Mouse (Mus musculus) forebrain, embryonic 10.5 days (tissue): ENCODE data around the gene Ccdc171. TPM values are rescaled to one million over a fixed set of nuclear protein-coding genes. Genes with fewer than 3 reads are reported as not detected.

Experiments
- DNase-seq: peaks from one replicate; pipeline ENCODE4 v3.0.0-alpha.2; 2017; ENCODE audit warnings: low spot score; ENCODE audit errors: extremely low spot score
- H3K27ac ChIP-seq: fragments of 300-500 bp; sonication (generic); 2 replicates; pipeline ENCODE4 v1.5.1; 2016; ENCODE audit warnings: mild to moderate bottlenecking
- H3K27me3 ChIP-seq: fragments of 300-500 bp; sonication (generic); 2 replicates; pipeline ENCODE4 v1.6.1; 2016; ENCODE audit warnings: mild to moderate bottlenecking; ENCODE audit not compliant: poor library complexity, severe bottlenecking
- H3K36me3 ChIP-seq: fragments of 300-500 bp; sonication (generic); replicated peaks from 2 replicates; pipeline ENCODE4 v1.6.1; 2016; ENCODE audit warnings: mild to moderate bottlenecking, moderate library complexity
- H3K4me1 ChIP-seq: fragments of 300-500 bp; sonication (generic); 2 replicates; pipeline ENCODE4 v1.6.1; 2016
- H3K4me3 ChIP-seq: fragments of 300-500 bp; sonication (generic); 2 replicates; pipeline ENCODE4 v1.5.1; 2016; ENCODE audit warnings: mild to moderate bottlenecking, moderate library complexity
- H3K9me3 ChIP-seq: fragments of 300-500 bp; sonication (generic); 2 replicates; pipeline ENCODE4 v1.6.1; 2016; ENCODE audit warnings: mild to moderate bottlenecking, moderate library complexity
- WGBS: fragments of 180-500 bp; shearing (Covaris S2); methylation state at CpG from one replicate; pipeline ENCODE4 v1.1.7; 2016; 5-methylcytosine and 5-hydroxymethylcytosine counted together
- polyA plus RNA-seq: library from polyadenylated mRNA; unstranded; fragments of >200 nt; fragmentation: Nextera tagmentation; extraction: Ambion mirVana; gene quantifications from 2 replicates; pipeline ENCODE4 v1.2.1, GENCODE M21; 2016

Ccdc171 gene
- polyA plus RNA-seq, 1 experiment from 2014 or later = 7.3 TPM

DNA sequence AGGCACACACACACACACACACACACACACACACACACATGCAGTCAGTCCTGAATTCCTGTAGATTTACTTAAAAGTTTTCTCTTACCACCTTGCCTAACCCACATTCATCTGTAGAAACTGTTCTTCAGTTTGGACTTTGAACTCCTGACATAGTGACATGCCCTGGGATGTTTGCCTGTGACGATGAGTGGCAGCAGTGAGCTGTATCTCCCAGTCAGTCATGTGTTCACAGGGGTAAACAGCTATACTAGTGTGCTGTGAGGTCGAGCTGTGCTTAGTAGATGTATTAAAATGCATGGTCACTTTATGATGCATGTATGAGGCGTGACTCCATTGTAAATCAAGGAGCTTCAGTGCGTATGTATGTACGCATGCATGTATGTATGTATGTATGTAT is 328.5 kb downstream of the Ccdc171 start:
- H3K36me3 ChIP-seq = no peaks in the 10 kb centered on the region
- 89% methylated on average over 5 of the region's 5 CpGs for WGBS
- DNase-seq = no peak

DNA sequence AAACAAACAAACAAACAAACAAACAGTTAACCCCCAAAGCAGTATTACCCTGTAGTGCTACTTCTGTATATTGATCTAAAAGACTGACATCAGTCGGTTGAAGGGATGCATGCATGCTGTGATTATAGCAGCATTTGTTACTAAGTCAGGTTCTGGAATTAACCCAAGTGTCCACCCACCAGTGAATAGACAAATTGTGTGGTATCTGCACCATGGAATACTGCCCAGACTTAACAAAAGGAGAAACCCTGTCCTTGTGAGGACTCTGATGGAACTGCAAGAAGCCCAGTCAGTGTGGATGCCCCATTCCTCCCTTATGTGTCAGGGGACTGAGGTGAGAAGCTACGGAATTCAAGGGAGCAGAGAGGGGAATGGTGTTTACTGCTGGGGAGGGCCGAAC is 336.4 kb downstream of the Ccdc171 start:
- Histone ChIP-seq H3K27me3 (no peaks in the 10 kb centered on the region), H3K9me3 (no peaks in the 10 kb centered on the region), H3K4me1 (no peaks in the 10 kb centered on the region), H3K27ac (no peak overlapping the region), H3K36me3 (no peaks in the 10 kb centered on the region), H3K4me3 (no peak overlapping the region)
- DNase-seq = no peak
- 81% methylated on average over 3 of the region's 3 CpGs for WGBS

More for the DNA sequence above, 328.5 kb downstream of the Ccdc171 start:
- Histone ChIP-seq H3K4me1 (no peaks in the 10 kb centered on the region), H3K9me3 (no peaks in the 10 kb centered on the region), H3K4me3 (no peak overlapping the region), H3K27ac (no peak overlapping the region), H3K27me3 (no peaks in the 10 kb centered on the region)

DNA sequence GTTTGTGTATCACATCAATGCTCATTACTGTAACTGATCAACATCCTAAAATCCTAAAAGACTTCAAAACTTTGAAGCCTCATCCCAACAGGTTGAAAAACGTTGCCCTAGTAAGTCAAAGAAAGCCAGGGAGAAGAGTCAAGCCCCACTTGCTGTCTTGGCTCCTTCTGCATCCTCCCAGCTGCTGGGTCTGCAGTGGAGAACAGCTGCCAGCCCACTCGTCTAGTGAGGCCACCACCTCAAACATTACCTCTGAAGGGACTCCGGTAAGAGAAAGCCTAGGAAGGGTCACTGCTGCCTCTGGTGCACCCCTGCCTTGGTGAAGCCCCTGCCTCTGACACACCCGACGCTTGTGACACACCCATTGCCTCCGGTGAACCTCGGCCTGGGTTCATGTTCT is 336.9 kb downstream of the Ccdc171 start:
- no peaks in the 10 kb centered on the region for H3K27me3 ChIP-seq
- H3K27ac ChIP-seq = no peak overlapping the region
- H3K4me3 ChIP-seq = no peak overlapping the region
- no peaks in the 10 kb centered on the region for H3K36me3 ChIP-seq
- H3K9me3 ChIP-seq = no peaks in the 10 kb centered on the region
- no peaks in the 10 kb centered on the region for H3K4me1 ChIP-seq
- DNase-seq = no peak
- WGBS = 86% methylated on average over 7 of the region's 7 CpGs

DNA sequence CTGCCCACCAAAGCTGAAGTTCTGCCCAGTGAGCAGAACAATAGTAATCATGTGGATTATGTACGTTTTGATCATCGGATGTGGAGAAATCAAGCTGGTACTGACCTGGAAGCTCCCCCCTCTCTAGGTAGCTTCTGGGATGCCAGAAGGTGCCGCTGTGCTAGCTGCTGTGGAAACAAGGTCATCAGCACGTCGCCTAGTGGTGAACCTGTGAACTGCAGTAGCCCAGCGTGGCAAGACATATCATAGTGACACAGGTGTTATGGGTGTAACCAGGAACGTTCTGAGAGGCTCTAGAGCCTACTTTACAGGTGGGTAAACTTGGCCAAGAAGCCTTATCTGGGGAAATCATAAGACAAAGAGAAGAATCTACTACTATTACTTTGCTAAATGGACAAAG is 351.3 kb downstream of the Ccdc171 start:
- no peaks in the 10 kb centered on the region for H3K9me3 ChIP-seq
- DNase-seq = no peak
- no peak overlapping the region for H3K4me3 ChIP-seq
- peaks cover 18% of the 10 kb centered on the region for H3K4me1 ChIP-seq
- H3K27me3 ChIP-seq = no peaks in the 10 kb centered on the region
- no peaks in the 10 kb centered on the region for H3K36me3 ChIP-seq
- WGBS = 59% methylated on average over 7 of the region's 7 CpGs
- H3K27ac ChIP-seq = no peak overlapping the region

DNA sequence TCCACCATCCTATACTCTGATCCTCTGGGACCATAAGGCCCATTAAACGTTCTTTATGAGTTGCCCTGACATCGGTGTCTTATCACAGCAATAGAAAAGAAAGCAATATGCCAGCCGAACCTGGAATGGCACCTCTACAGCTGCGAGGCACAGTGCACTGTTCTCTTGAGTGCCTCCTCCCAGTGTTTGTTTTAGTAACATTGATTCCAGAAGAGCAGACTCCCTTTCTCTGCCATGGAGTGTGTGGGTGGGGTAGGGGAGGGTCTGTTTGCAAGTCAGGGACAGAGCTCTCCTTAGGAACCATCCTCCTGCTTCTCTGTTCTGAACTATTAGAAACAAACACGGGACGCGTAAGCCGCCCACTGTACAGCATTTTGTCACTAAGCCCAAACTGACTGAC is 352.9 kb downstream of the Ccdc171 start:
- Histone ChIP-seq H3K27me3 (no peaks in the 10 kb centered on the region; the same call in 1 of the 2 replicates), H3K9me3 (no peaks in the 10 kb centered on the region), H3K4me3 (no peak overlapping the region), H3K36me3 (no peaks in the 10 kb centered on the region), H3K27ac (peak overlapping the region; percentile 32; the same call in 1 of the 2 replicates), H3K4me1 (peaks cover 18% of the 10 kb centered on the region)
- WGBS = 88% methylated on average over 8 of the region's 8 CpGs
- DNase-seq = no peak

DNA sequence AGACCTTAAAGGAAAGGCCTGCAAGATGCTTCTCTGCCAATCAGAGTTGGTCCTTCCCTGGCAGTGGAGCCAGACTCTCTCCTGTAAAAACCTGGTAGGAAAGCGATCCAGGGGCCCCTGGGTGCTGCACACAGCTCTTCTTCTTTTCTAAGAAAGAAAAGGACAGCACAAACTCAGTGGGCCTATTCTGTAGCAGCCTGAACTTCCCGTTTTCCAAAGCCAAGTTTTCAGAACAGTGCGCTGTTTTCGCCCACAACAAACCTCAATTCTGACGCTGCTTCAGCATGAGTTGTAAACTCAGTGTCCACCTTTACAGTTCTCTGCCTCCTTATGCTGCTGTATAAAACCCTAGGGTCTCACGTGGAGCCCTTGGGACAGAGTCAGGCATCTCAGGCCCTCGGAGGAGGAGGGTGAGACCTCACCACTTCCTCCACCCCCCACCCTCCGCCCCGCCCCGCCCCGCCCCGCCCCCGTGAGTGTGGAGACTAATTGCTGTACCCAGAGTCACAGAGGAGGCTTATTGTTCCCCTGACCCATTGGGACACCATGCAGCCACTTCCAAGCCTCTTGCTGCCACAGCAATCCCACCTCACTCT is 363.2 kb downstream of the Ccdc171 start:
- WGBS = 49% methylated on average over 13 of the region's 13 CpGs
- Histone ChIP-seq H3K27ac (no peak overlapping the region), H3K4me3 (no peak overlapping the region), H3K36me3 (no peaks in the 10 kb centered on the region), H3K9me3 (no peaks in the 10 kb centered on the region), H3K4me1 (peaks cover 9% of the 10 kb centered on the region), H3K27me3 (no peaks in the 10 kb centered on the region)
- DNase-seq = no peak

DNA sequence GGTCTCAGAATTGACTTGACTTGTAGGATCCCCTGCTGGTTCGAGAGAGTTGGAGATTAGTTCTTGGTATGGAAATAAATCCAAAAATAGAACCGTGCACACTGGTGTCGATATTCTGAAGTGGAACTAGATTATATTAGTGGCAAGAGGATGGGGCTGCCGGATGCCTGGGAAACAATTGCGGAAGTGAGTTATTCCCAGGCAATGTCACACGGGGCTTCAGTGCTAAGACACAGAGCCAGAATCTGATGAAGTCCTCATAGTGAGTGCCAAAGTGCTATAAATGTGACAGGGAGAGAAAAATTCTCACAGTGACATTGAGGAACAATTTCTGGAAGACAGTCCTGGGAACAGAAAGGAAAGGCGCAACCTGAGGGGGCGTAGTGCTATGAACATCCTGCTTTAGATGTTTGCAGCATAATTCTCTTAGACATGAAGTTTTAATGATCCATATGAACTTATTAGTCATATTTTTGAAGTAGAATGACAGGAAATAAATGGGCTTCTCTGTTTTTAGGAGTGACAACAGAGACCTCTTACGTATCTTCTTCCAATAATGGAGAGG is 376.8 kb downstream of the Ccdc171 start:
- 94% methylated on average over 9 of the region's 9 CpGs for WGBS
- no peak overlapping the region for H3K27ac ChIP-seq
- H3K9me3 ChIP-seq = no peaks in the 10 kb centered on the region
- no peak for DNase-seq
- no peaks in the 10 kb centered on the region for H3K4me1 ChIP-seq
- H3K36me3 ChIP-seq = no peaks in the 10 kb centered on the region
- H3K27me3 ChIP-seq = no peaks in the 10 kb centered on the region
- no peak overlapping the region for H3K4me3 ChIP-seq

Other genes with a start within 250 kb of the Ccdc171 start
- 1.7 and 3.1 TPM in 2 replicates for gene Ttc39b, start 201.3 kb upstream of the Ccdc171 start, polyA plus RNA-seq
- 54.4 and 55.8 TPM in 2 replicates for gene Snapc3, start 107.8 kb upstream of the Ccdc171 start, polyA plus RNA-seq
- gene Psip1, start 39.1 kb upstream of the Ccdc171 start, polyA plus RNA-seq = 334 and 356 TPM in 2 replicates